Comparison of ENCODE assay signal across 23 mouse cellular contexts in genomic region chr1:133671801-133672200, GRCm38 (mm10). TPM values are rescaled to one million over a fixed set of nuclear protein-coding genes. Genes with fewer than 3 reads are reported as not detected.
"Had no signal": no experiment of that assay in that cellular context is flagged by ENCODE, and none has a peak within 500 bp of the region (broad histone marks: within the 10 kb centered on the region; RNA-seq: fewer than 3 reads in every experiment).

No protein-coding gene starts in this region.

- H3K27ac ChIP-seq: kidney, postnatal 0 days; left cerebral cortex, adult 2 months; limb, embryonic 10.5 days; limb, embryonic 13.5 days; liver, embryonic 12.5 days; liver, embryonic 15.5 days; lung, embryonic 15.5 days; midbrain, embryonic 10.5 days; midbrain, embryonic 13.5 days had no signal

- H3K4me1 ChIP-seq: limb, embryonic 10.5 days; limb, embryonic 13.5 days; liver, embryonic 15.5 days; lung, embryonic 15.5 days; midbrain, embryonic 13.5 days had no signal

- ATAC-seq: liver, embryonic 12.5 days; midbrain, embryonic 13.5 days; midbrain, embryonic 16.5 days had no signal

- H3K4me3 ChIP-seq: left cerebral cortex, adult 2 months; limb, embryonic 10.5 days; limb, embryonic 13.5 days; liver, embryonic 12.5 days; liver, embryonic 15.5 days; lung, embryonic 15.5 days; megakaryocyte, embryonic 14.5 days; midbrain, embryonic 10.5 days; midbrain, embryonic 13.5 days had no signal

- DNase-seq: kidney, postnatal 25 days; layer of hippocampus, postnatal 36 days; liver; lung, adult 18-20 months; lung, postnatal 10 days; lung, postnatal 36 days; thymus, adult 18-20 months; thymus, postnatal 4 days had no signal

- H3K36me3 ChIP-seq: limb, embryonic 10.5 days; limb, embryonic 13.5 days; liver, embryonic 12.5 days; liver, embryonic 15.5 days; lung, embryonic 15.5 days; midbrain, embryonic 10.5 days; midbrain, embryonic 13.5 days had no signal

- H3K27me3 ChIP-seq: limb, embryonic 13.5 days; liver, embryonic 12.5 days; lung, embryonic 15.5 days; megakaryocyte, embryonic 14.5 days; midbrain, embryonic 13.5 days had no signal

- H3K9ac ChIP-seq: limb, embryonic 13.5 days; liver, embryonic 12.5 days; liver, embryonic 15.5 days; lung, embryonic 15.5 days; midbrain, embryonic 13.5 days had no signal

- H3K9me3 ChIP-seq: limb, embryonic 10.5 days; limb, embryonic 13.5 days; liver, embryonic 12.5 days; liver, embryonic 15.5 days; lung, embryonic 15.5 days; megakaryocyte, embryonic 14.5 days; midbrain, embryonic 10.5 days; midbrain, embryonic 13.5 days had no signal

RNA-seq across cellular contexts. Expression of gene Zbed6, which starts 11.1 kb away (rescaled TPM):
- polyA plus RNA-seq: kidney, postnatal 0 days; limb, embryonic 10.5 days; limb, embryonic 13.5 days; liver, embryonic 12.5 days; liver, embryonic 15.5 days; lung, embryonic 15.5 days; midbrain, embryonic 10.5 days; midbrain, embryonic 13.5 days; midbrain, embryonic 16.5 days; neural tube, embryonic 11.5 days; neural tube, embryonic 14.5 days; stomach, embryonic 16.5 days had no signal

RNA-seq across cellular contexts. Expression of gene Lax1, which starts 18.1 kb away (rescaled TPM):
- total RNA-seq: layer of hippocampus, adult 8-10 months; layer of hippocampus, postnatal 36 days had no signal
